Mouse (Mus musculus): ENCODE measurements at regions not wholly inside any gene's neighbourhood (a gene's known extent, or its start where the extent isn't known, plus 50 kb on each side); places are given as distances from the start of the nearest gene placed in this dataset.

DNA sequence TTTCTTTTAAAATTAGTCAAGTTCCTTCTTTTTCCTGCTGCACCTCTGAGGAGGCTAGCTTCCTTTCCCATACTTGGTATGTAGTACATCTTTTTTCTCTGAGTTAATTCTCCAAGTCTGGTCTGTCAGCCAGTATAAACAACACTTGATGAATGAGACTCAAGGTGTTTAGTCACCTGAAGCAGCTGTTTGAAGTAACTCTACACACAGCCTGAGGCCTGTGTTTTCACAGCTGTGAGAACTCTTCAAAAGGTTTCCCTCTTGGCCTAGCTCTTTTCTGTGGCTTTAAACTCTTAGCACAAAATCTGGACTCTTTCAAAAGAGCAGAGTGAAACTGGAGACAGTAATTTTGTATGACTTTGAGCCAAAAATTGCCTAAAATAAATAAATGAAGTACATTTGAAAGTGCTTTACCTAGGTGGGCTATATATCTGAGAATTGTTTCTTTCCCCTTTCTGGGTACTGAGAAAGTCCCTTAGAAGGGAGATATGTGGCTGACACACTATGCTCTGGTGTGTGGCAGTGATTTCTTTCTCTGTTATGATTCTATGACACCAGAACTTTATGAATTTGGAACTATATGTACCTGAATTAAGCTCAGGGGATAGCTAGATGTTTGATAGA, 1070.2 kb upstream of the Zeb2 start:
- Histone ChIP-seq H3K9ac (ENCODE audit: low read depth, low read length) (no peak overlapping the region), H3K36me3 (ENCODE audit: control insufficient read depth, insufficient read depth) (no peaks in the 10 kb centered on the region), H3K4me1 (replicated peaks; ENCODE audit: control insufficient read depth, insufficient read depth, low read length) (no peaks in the 10 kb centered on the region), H3K4me2 (replicated peaks; ENCODE audit: low read depth) (no peak overlapping the region), H3K27ac (ENCODE audit: low read depth, low read length) (no peak overlapping the region), H3K9me3 (ENCODE audit: control insufficient read depth) (no peaks in the 10 kb centered on the region), H3K27me3 (replicated peaks; ENCODE audit: control insufficient read depth, insufficient read depth, low read length) (no peaks in the 10 kb centered on the region), H3K4me3 (ENCODE audit: low read depth, low read length) (no peak overlapping the region)
- TF ChIP-seq CTCF (IDR thresholded peaks at IDR 0.05; ENCODE audit: low read depth), result no peak
- no peak for ATAC-seq

GRCm38 (mm10) chr2:46183241-46183640, 1066.0 kb upstream of the Zeb2 start:
- Histone ChIP-seq H3K4me1 (replicated peaks; ENCODE audit: control insufficient read depth, insufficient read depth, low read length) (no peaks in the 10 kb centered on the region), H3K27me3 (replicated peaks; ENCODE audit: control insufficient read depth, insufficient read depth, low read length) (no peaks in the 10 kb centered on the region), H3K4me2 (replicated peaks; ENCODE audit: low read depth) (no peak overlapping the region), H3K36me3 (ENCODE audit: control insufficient read depth, insufficient read depth) (no peaks in the 10 kb centered on the region), H3K9me3 (ENCODE audit: control insufficient read depth) (no peaks in the 10 kb centered on the region), H3K4me3 (ENCODE audit: low read depth, low read length) (no peak overlapping the region), H3K27ac (ENCODE audit: low read depth, low read length) (no peak overlapping the region), H3K9ac (ENCODE audit: low read depth, low read length) (no peak overlapping the region)
- 74% methylated on average over 2 of the region's 2 CpGs for WGBS
- TF ChIP-seq CTCF (IDR thresholded peaks at IDR 0.05; ENCODE audit: low read depth), result no peak
- no peak for ATAC-seq

GRCm38 (mm10) chr2:46179741-46180140, 1062.5 kb upstream of the Zeb2 start:
- no peak for ATAC-seq
- Histone ChIP-seq H3K4me1 (replicated peaks; ENCODE audit: control insufficient read depth, insufficient read depth, low read length) (no peaks in the 10 kb centered on the region), H3K4me3 (ENCODE audit: low read depth, low read length) (no peak overlapping the region), H3K36me3 (ENCODE audit: control insufficient read depth, insufficient read depth) (no peaks in the 10 kb centered on the region), H3K27ac (ENCODE audit: low read depth, low read length) (no peak overlapping the region), H3K9ac (ENCODE audit: low read depth, low read length) (no peak overlapping the region), H3K27me3 (replicated peaks; ENCODE audit: control insufficient read depth, insufficient read depth, low read length) (no peaks in the 10 kb centered on the region), H3K9me3 (ENCODE audit: control insufficient read depth) (no peaks in the 10 kb centered on the region), H3K4me2 (replicated peaks; ENCODE audit: low read depth) (no peak overlapping the region)
- TF ChIP-seq CTCF (IDR thresholded peaks at IDR 0.05; ENCODE audit: low read depth), result no peak
- 54% methylated on average over 4 of the region's 4 CpGs for WGBS

DNA sequence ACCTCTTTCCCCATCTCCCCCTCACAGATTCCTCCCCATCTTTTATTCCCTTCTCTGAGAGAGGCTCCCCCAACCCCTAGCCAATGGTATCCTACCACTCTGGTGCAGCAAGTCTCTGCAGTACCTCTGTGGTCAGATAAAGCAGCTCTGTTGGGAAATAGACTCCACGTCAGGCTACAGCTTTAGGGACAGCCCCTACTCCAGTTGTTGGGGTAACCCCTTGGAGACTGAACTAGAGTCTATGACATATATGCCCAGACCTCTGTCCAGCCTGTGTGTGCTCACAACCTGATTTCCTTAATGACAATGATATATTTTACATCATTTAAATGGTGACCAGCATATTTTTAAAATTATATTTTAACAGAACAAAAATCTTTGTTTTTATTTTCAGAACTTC, 1051.3 kb upstream of the Zeb2 start:
- no peak overlapping the region for H3K4me3 ChIP-seq (ENCODE audit: low read depth, low read length)
- no peaks in the 10 kb centered on the region for H3K36me3 ChIP-seq (ENCODE audit: control insufficient read depth, insufficient read depth)
- H3K4me1 ChIP-seq (replicated peaks; ENCODE audit: control insufficient read depth, insufficient read depth, low read length), result no peaks in the 10 kb centered on the region
- no peak overlapping the region for H3K27ac ChIP-seq (ENCODE audit: low read depth, low read length)
- H3K27me3 ChIP-seq (replicated peaks; ENCODE audit: control insufficient read depth, insufficient read depth, low read length), result no peaks in the 10 kb centered on the region
- 59% methylated on average over 1 of the region's 1 CpGs for WGBS
- no peaks in the 10 kb centered on the region for H3K9me3 ChIP-seq (ENCODE audit: control insufficient read depth)
- H3K4me2 ChIP-seq (replicated peaks; ENCODE audit: low read depth), result no peak overlapping the region
- no peak for ATAC-seq
- H3K9ac ChIP-seq (ENCODE audit: low read depth, low read length), result no peak overlapping the region
- no peak for TF ChIP-seq CTCF (IDR thresholded peaks at IDR 0.05; ENCODE audit: low read depth)

- no peaks in the 10 kb centered on the region for H3K9me3 ChIP-seq (ENCODE audit: control insufficient read depth)
- TF ChIP-seq CTCF (IDR thresholded peaks at IDR 0.05; ENCODE audit: low read depth), result no peak
- no peak for ATAC-seq
- no peak overlapping the region for H3K4me2 ChIP-seq (replicated peaks; ENCODE audit: low read depth)
- no peak overlapping the region for H3K4me3 ChIP-seq (ENCODE audit: low read depth, low read length)
- no peak overlapping the region for H3K9ac ChIP-seq (ENCODE audit: low read depth, low read length)
- H3K27ac ChIP-seq (ENCODE audit: low read depth, low read length), result no peak overlapping the region
- H3K36me3 ChIP-seq (ENCODE audit: control insufficient read depth, insufficient read depth), result no peaks in the 10 kb centered on the region
- no peaks in the 10 kb centered on the region for H3K4me1 ChIP-seq (replicated peaks; ENCODE audit: control insufficient read depth, insufficient read depth, low read length)
- no peaks in the 10 kb centered on the region for H3K27me3 ChIP-seq (replicated peaks; ENCODE audit: control insufficient read depth, insufficient read depth, low read length)
- 92% methylated on average over 3 of the region's 3 CpGs for WGBS
These were observed 1032.7 kb upstream of the Zeb2 start for GRCm38 (mm10) chr2:46149848-46150247.

GRCm38 (mm10) chr2:46119871-46120270, 1002.7 kb upstream of the Zeb2 start:
- H3K27me3 ChIP-seq (replicated peaks; ENCODE audit: control insufficient read depth, insufficient read depth, low read length), result no peaks in the 10 kb centered on the region
- no peaks in the 10 kb centered on the region for H3K4me1 ChIP-seq (replicated peaks; ENCODE audit: control insufficient read depth, insufficient read depth, low read length)
- H3K4me2 ChIP-seq (replicated peaks; ENCODE audit: low read depth), result no peak overlapping the region
- TF ChIP-seq CTCF (IDR thresholded peaks at IDR 0.05; ENCODE audit: low read depth), result no peak
- no peak overlapping the region for H3K9ac ChIP-seq (ENCODE audit: low read depth, low read length)
- ATAC-seq, result no peak
- no peaks in the 10 kb centered on the region for H3K36me3 ChIP-seq (ENCODE audit: control insufficient read depth, insufficient read depth)
- H3K27ac ChIP-seq (ENCODE audit: low read depth, low read length), result no peak overlapping the region
- H3K4me3 ChIP-seq (ENCODE audit: low read depth, low read length), result no peak overlapping the region
- 28% methylated on average over 3 of the region's 3 CpGs for WGBS
- no peaks in the 10 kb centered on the region for H3K9me3 ChIP-seq (ENCODE audit: control insufficient read depth)

DNA sequence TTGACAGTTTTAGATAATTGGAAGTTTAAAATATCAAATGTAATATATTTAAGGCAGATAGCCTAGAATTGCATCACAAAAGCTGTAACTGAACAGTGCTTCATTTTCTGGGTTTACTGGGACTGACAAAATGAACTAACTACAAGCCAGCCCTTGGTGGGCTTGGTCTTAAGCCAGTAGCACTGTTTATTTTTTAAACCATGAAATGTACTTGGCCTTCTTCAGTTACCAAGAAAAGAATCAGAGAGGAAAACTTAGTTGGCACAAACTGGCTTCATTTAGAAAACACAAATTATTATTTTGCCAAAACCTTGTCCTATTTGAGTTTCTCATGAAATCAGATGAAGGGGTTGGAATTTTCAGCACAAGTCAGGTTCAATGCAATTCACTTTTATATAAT, 989.8 kb upstream of the Zeb2 start:
- H3K27ac ChIP-seq (ENCODE audit: low read depth, low read length), result no peak overlapping the region
- H3K4me2 ChIP-seq (replicated peaks; ENCODE audit: low read depth), result no peak overlapping the region
- no peak for TF ChIP-seq CTCF (IDR thresholded peaks at IDR 0.05; ENCODE audit: low read depth)
- H3K4me3 ChIP-seq (ENCODE audit: low read depth, low read length), result no peak overlapping the region
- no peaks in the 10 kb centered on the region for H3K36me3 ChIP-seq (ENCODE audit: control insufficient read depth, insufficient read depth)
- ATAC-seq, result no peak
- H3K9me3 ChIP-seq (ENCODE audit: control insufficient read depth), result no peaks in the 10 kb centered on the region
- H3K9ac ChIP-seq (ENCODE audit: low read depth, low read length), result no peak overlapping the region
- no peaks in the 10 kb centered on the region for H3K27me3 ChIP-seq (replicated peaks; ENCODE audit: control insufficient read depth, insufficient read depth, low read length)
- no peaks in the 10 kb centered on the region for H3K4me1 ChIP-seq (replicated peaks; ENCODE audit: control insufficient read depth, insufficient read depth, low read length)
